Mouse (Mus musculus) E14TG2a.4 (cell line): ENCODE data around the gene Usp6nl.

Source experiments
- CTCF ChIP-seq: conservative IDR thresholded peaks from 2 replicates; pipeline ENCODE4 v1.5.1; 2014; ENCODE audit warnings: low read length
- NANOG ChIP-seq: IDR thresholded peaks from 2 replicates; pipeline ENCODE4 v1.6.1; 2014; ENCODE audit warnings: borderline replicate concordance, low read length, mixed read lengths
- POU5F1 ChIP-seq: IDR thresholded peaks from 2 replicates; pipeline ENCODE4 v1.6.1; 2014; ENCODE audit warnings: low read length, borderline replicate concordance

- TF ChIP-seq CTCF (no peak), NANOG (no peak), POU5F1 (no peak)
These were observed 27.0 kb downstream of the Usp6nl start for GRCm38 (mm10) chr2:6349256-6350092.
